Mouse (Mus musculus) heart, embryonic 15.5 days (tissue): Measurements from ENCODE around the gene Mcpt8. TPM values are rescaled to one million over a fixed set of nuclear protein-coding genes. Genes with fewer than 3 reads are reported as not detected.

ENCODE experiments used
- microRNA-seq: library from miRNA; unstranded; fragments of <30 nt; microRNA quantifications from one replicate; pipeline ENCODE4, GENCODE M21; 2016
- polyA plus RNA-seq: library from polyadenylated mRNA; unstranded; fragments of >200 nt; fragmentation: Nextera tagmentation; extraction: Ambion mirVana; gene quantifications from 2 replicates; pipeline ENCODE4 v1.2.1, GENCODE M21; 2015

The Mcpt8 gene
- polyA plus RNA-seq, 1 experiment from 2014 or later, result 0.52 TPM

Small RNA genes within 50 kb of the gene (microRNA-seq; reads per million reads assigned to microRNA genes)
- gene Mir6949, result not detected

Other genes starting within 250 kb of the Mcpt8 start
- 12.7 and 15.0 TPM in 2 replicates for gene Nynrin, start 231.3 kb downstream of the Mcpt8 start, polyA plus RNA-seq
- gene Cbln3, start 200.9 kb downstream of the Mcpt8 start, polyA plus RNA-seq, result 0.36 and 0.50 TPM in 2 replicates
- gene Khnyn, start 200.3 kb downstream of the Mcpt8 start, polyA plus RNA-seq, result 9.2 and 12.6 TPM in 2 replicates
- gene Sdr39u1, start 185.0 kb downstream of the Mcpt8 start, polyA plus RNA-seq, result 45.3 and 60.8 TPM in 2 replicates
- gene Cma1, start 140.6 kb downstream of the Mcpt8 start, polyA plus RNA-seq, result 8.9 and 9.6 TPM in 2 replicates
- gene Cma2, start 134.3 kb downstream of the Mcpt8 start, polyA plus RNA-seq, result not detected in 2 replicates
- not detected in 2 replicates for gene Mcpt1, start 67.3 kb downstream of the Mcpt8 start, polyA plus RNA-seq
- gene Mcpt9, start 54.8 kb downstream of the Mcpt8 start, polyA plus RNA-seq, result not detected in 2 replicates
- gene Mcpt2, start 43.2 kb downstream of the Mcpt8 start, polyA plus RNA-seq, result 0.19 TPM in 1 of 2 replicates, not detected in the other
- 0.75 and 0.88 TPM in 2 replicates for gene Mcpt4, start 23.0 kb downstream of the Mcpt8 start, polyA plus RNA-seq
- gene Ctsg, start 17.3 kb upstream of the Mcpt8 start, polyA plus RNA-seq, result 0.19 and 0.33 TPM in 2 replicates
- gene Gzme, start 35.4 kb upstream of the Mcpt8 start, polyA plus RNA-seq, result not detected in 2 replicates
- gene Gzmd, start 47.3 kb upstream of the Mcpt8 start, polyA plus RNA-seq, result not detected in 2 replicates
- gene Gzmg, start 74.3 kb upstream of the Mcpt8 start, polyA plus RNA-seq, result not detected in 2 replicates
- not detected in 2 replicates for gene Gzmn, start 89.3 kb upstream of the Mcpt8 start, polyA plus RNA-seq
- not detected in 2 replicates for gene Gzmf, start 126.1 kb upstream of the Mcpt8 start, polyA plus RNA-seq
- gene Gzmc, start 149.4 kb upstream of the Mcpt8 start, polyA plus RNA-seq, result not detected in 2 replicates
- gene Gzmb, start 177.0 kb upstream of the Mcpt8 start, polyA plus RNA-seq, result 0.16 and 1.6 TPM in 2 replicates